Mouse (Mus musculus) liver, postnatal 0 days (tissue): Measurements from ENCODE around the gene Cryaa. TPM values are rescaled to one million over a fixed set of nuclear protein-coding genes. Genes with fewer than 3 reads are reported as not detected.

Source experiments
- ATAC-seq: fragments of 200-750 bp; cut with Nextera tagmentation; 2 replicates; pipeline ENCODE4 v1.8.0; 2017; ENCODE audit warnings: mild to moderate bottlenecking, moderate library complexity
- DNase-seq: peaks from one replicate; pipeline ENCODE4 v3.0.0-alpha.2; 2016
- H3K27ac ChIP-seq: fragments of 300-500 bp; sonication (generic); 2 replicates; pipeline ENCODE4 v1.5.1; 2014; ENCODE audit warnings: antibody characterized with exemption, moderate library complexity, mild to moderate bottlenecking, low read depth
- H3K27me3 ChIP-seq: fragments of 300-500 bp; sonication (generic); 2 replicates; pipeline ENCODE4 v1.6.1; 2014; ENCODE audit warnings: low read length, control low read depth, mixed read lengths; ENCODE audit not compliant: insufficient read depth
- H3K36me3 ChIP-seq: fragments of 300-500 bp; sonication (generic); replicated peaks from 2 replicates; pipeline ENCODE4 v1.6.1; 2014; ENCODE audit warnings: mild to moderate bottlenecking, control low read depth, low read length, moderate library complexity, mixed read lengths; ENCODE audit not compliant: insufficient read depth
- H3K4me1 ChIP-seq: fragments of 300-500 bp; sonication (generic); 2 replicates; pipeline ENCODE4 v1.6.1; 2014; ENCODE audit warnings: antibody characterized with exemption, mild to moderate bottlenecking, control low read depth; ENCODE audit not compliant: insufficient read depth
- H3K4me2 ChIP-seq: fragments of 300-500 bp; sonication (generic); 2 replicates; pipeline ENCODE4 v1.6.1; 2014; ENCODE audit warnings: low read depth, mild to moderate bottlenecking, low read length, moderate library complexity, mixed read lengths
- H3K4me3 ChIP-seq: fragments of 300-500 bp; sonication (generic); 2 replicates; pipeline ENCODE4 v1.5.1; 2014; ENCODE audit warnings: low read depth, low read length
- H3K9ac ChIP-seq: fragments of 300-500 bp; sonication (generic); replicated peaks from 2 replicates; pipeline ENCODE4 v1.6.1; 2014; ENCODE audit warnings: mild to moderate bottlenecking, moderate library complexity
- H3K9me3 ChIP-seq: fragments of 300-500 bp; sonication (generic); 2 replicates; pipeline ENCODE4 v1.6.1; 2016; ENCODE audit warnings: mild to moderate bottlenecking, control low read depth, low read length, mixed read lengths
- CTCF ChIP-seq: sonication (generic); IDR thresholded peaks from 2 replicates; pipeline ENCODE4 v1.5.1; 2016; ENCODE audit warnings: antibody characterized with exemption, low read depth
- EP300 ChIP-seq: IDR thresholded peaks from 2 replicates; pipeline ENCODE4 v1.6.1; 2016; ENCODE audit warnings: antibody characterized with exemption, low read depth, mild to moderate bottlenecking
- WGBS: fragments of 180-500 bp; shearing (Covaris S2); extraction: QIAGEN DNeasy Blood & Tissue Kit; methylation state at CpG from one replicate; pipeline ENCODE4 v1.1.7; 2014; ENCODE audit not compliant: insufficient replicate concordance; 5-methylcytosine and 5-hydroxymethylcytosine counted together
- polyA plus RNA-seq: library from polyadenylated mRNA; unstranded; fragments of >200 nt; fragmentation: Nextera tagmentation; extraction: Ambion mirVana; gene quantifications from 2 replicates; pipeline ENCODE4 v1.2.1, GENCODE M21; 2015

Gene Cryaa
- polyA plus RNA-seq, 1 experiment from 2014 or later = not detected

DNA sequence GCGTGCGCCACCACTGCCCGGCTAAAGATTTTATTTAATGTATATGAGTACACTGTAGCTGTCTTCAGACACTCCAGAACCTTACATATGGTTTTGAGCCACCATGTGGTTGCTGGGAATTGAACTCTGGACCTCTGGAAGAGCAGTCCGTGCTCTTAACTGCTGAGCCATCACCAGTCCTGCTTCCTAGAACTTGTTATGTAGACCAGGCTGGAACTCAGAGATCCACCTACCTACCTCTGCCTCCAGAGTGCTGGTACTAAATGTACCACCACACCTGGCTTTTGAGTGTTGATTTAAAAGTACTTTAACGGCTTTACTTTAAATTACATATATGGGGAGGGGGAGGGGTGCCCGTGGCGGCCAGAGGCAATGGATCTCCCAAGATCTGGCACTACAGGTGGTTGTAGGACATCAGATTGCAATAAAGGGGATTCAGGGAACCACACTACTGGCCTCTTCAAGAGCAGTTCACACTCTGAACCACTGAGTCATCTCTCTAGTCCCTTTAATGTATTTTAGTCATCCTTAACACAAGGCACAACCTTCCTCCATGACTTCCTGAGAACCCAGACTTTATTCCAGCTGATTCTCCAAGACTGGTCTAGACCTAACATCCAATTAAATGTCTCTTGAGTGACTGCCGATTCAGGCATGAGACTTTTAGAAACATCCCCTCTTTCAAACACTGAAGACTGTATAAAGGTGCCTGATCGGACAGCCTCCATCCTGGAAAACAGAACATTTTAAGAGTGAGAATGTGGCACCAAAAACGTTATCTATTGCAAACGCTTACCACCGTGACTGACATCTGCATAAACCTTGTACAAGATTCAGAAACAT is 20.2 kb upstream of the Cryaa start:
- peak overlapping the region; percentile 80 for H3K27ac ChIP-seq
- H3K4me2 ChIP-seq = peak overlapping the region; percentile 74
- H3K4me3 ChIP-seq = peak overlapping the region; percentile 85
- ATAC-seq (no peak), DNase-seq (no peak)
- no peaks in the 10 kb centered on the region for H3K9me3 ChIP-seq
- H3K27me3 ChIP-seq = no peaks in the 10 kb centered on the region
- WGBS = 37% methylated on average over 12 of the region's 12 CpGs
- peak overlapping the region; percentile 95 for H3K9ac ChIP-seq
- TF ChIP-seq CTCF = no peak
- no peak for TF ChIP-seq EP300
- peaks cover 32% of the 10 kb centered on the region for H3K36me3 ChIP-seq
- peaks cover 21% of the 10 kb centered on the region for H3K4me1 ChIP-seq

DNA sequence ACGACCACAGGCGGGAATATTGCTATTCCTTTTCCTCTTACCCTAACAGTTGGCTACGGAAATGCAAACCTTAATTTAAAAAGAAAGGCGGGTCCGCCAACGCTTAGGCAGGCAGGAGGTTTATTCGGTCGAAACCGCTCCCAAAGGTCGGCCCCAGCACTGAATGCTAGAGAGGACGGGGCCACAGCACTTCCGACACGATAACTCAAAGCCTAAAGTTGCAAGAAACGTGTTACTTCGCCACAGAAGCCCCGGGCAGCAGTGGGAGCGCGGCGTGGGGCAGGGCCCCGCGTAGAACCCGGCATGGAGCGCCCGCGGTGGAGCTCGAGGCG is 19.5 kb upstream of the Cryaa start:
- peaks cover 21% of the 10 kb centered on the region for H3K4me1 ChIP-seq
- DNase-seq (no peak), ATAC-seq (peak; percentile 12)
- peak overlapping the region; percentile 80 for H3K27ac ChIP-seq
- H3K27me3 ChIP-seq = no peaks in the 10 kb centered on the region
- H3K4me2 ChIP-seq = peak overlapping the region; percentile 74
- peak overlapping the region; percentile 95 for H3K9ac ChIP-seq
- H3K36me3 ChIP-seq = peaks cover 25% of the 10 kb centered on the region
- H3K9me3 ChIP-seq = no peaks in the 10 kb centered on the region
- peak overlapping the region; percentile 85 for H3K4me3 ChIP-seq
- no peak for TF ChIP-seq CTCF
- no peak for TF ChIP-seq EP300
- under 1% methylated on average over 27 of the region's 27 CpGs for WGBS

DNA sequence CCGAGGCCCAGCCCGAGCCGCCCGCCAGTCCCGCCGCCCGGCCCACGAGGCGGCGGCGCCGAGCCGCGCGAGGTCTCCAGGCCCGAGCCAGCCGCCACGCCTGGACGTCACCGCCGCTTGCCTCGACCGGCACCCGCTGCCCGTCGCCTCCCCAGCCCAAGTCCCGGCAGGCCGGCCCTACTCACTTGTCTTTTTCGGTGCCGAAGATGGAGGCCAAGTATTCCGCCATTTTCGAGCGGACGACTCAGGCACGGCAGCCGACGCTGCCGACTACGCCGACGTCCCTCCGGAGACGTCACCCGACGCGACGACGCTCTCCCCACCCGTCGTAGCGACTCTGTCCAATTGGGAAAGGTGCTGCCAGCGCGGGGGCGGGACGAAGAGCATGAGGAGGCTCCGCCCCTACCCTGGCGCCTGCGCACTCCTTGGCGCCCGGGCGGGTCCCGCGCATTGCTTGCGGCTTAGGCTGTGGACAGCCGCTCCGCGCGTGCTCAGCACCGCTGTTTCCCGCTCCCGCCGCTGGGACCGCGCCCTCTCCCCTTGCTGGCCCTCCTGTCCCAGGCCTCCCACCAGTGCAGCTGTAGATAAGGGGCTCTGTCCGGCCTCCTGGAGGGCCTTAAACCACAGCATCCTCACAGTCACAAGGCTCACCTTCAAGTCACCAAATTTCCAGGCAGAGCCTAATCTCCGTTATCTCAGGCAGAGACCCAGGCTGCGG is 19.0 kb upstream of the Cryaa start, which contains the start of gene U2af1:
U2af1 (minus strand) TSS at position 425 of the 718 bp plus-strand sequence.
- WGBS = under 1% methylated on average over 74 of the region's 77 CpGs

DNA sequence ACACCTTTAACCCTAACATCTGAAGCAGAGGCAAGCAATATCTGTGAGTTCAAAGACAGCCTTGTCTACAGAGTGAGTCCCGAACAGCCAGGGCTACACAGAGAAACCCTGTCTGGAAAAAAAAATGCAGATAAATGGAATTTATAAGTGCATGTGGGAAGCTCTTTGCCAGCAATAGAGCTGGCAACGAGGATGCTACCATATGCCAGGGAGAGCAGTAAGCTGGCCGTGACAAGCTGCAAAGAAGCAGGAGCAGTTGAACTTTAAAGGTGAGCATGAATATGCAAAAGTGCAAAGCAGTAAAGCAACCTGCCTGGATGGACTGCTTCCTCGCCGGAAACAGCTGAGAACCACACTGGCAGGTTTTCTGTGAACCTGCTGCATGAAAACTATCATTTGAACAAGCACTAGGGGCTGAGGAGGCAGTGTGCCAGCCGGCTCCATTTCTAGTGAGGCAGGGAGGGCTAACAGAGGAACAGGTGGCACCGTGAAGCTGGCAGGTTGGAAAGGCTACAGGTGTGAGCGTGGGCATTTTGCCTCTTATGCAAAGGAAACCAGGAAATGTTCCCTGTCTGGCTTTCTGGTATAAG is 16.9 kb upstream of the Cryaa start:
- H3K9ac ChIP-seq = no peak overlapping the region

More for the DNA sequence above, 19.0 kb upstream of the Cryaa start, which contains the start of gene U2af1:
- peak within 1 kb of the TSS; percentile 95 for H3K9ac ChIP-seq
- peak within 1 kb of the TSS; percentile 85 for H3K4me3 ChIP-seq
- TF ChIP-seq EP300 (no peak), CTCF (no peak)
- peaks cover 20% of the 10 kb centered on the region for H3K4me1 ChIP-seq
- ATAC-seq (peak; percentile 98), DNase-seq (peak; percentile 98)
- H3K9me3 ChIP-seq = no peaks in the 10 kb centered on the region
- H3K27ac ChIP-seq = peak within 1 kb of the TSS; percentile 80
- no peaks in the 10 kb centered on the region for H3K27me3 ChIP-seq
- H3K4me2 ChIP-seq = peak within 1 kb of the TSS; percentile 81
- peaks cover 19% of the 10 kb centered on the region for H3K36me3 ChIP-seq

DNA sequence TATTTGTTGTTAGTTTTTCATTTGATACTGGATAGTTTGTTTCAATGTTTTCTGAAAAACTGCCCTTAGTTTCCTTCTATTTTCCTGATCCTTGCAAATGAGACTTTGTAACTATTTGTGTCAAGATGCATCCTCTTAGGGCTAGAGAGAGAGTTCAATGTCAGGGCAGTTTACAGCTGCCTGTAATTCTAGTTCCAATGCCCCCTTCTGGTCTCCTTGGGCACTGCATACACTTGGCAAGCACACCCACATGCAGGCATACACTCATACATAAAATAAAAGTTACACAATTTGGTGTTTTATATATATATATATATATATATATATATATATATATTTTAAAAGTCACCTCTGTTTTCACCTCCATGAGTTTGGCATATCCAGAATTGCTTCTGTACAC is 14.8 kb upstream of the Cryaa start:
- no peaks in the 10 kb centered on the region for H3K27me3 ChIP-seq
- H3K4me2 ChIP-seq = no peak overlapping the region
- ATAC-seq (no peak), DNase-seq (no peak)
- no peaks in the 10 kb centered on the region for H3K9me3 ChIP-seq
- H3K4me3 ChIP-seq = no peak overlapping the region
- H3K9ac ChIP-seq = no peak overlapping the region
- H3K36me3 ChIP-seq = no peaks in the 10 kb centered on the region
- TF ChIP-seq EP300 (no peak), CTCF (peak; percentile 36)
- H3K4me1 ChIP-seq = peaks cover 8% of the 10 kb centered on the region
- no peak overlapping the region for H3K27ac ChIP-seq

More for the DNA sequence above, 16.9 kb upstream of the Cryaa start:
- Histone ChIP-seq H3K9me3 (no peaks in the 10 kb centered on the region), H3K27me3 (no peaks in the 10 kb centered on the region), H3K4me3 (no peak overlapping the region), H3K27ac (no peak overlapping the region), H3K4me2 (no peak overlapping the region), H3K4me1 (peaks cover 16% of the 10 kb centered on the region), H3K36me3 (peaks cover 4% of the 10 kb centered on the region; the same call in 1 of the 2 replicates)
- DNase-seq (no peak), ATAC-seq (no peak)
- WGBS = 76% methylated on average over 8 of the region's 8 CpGs
- TF ChIP-seq EP300 (no peak), CTCF (no peak)

DNA sequence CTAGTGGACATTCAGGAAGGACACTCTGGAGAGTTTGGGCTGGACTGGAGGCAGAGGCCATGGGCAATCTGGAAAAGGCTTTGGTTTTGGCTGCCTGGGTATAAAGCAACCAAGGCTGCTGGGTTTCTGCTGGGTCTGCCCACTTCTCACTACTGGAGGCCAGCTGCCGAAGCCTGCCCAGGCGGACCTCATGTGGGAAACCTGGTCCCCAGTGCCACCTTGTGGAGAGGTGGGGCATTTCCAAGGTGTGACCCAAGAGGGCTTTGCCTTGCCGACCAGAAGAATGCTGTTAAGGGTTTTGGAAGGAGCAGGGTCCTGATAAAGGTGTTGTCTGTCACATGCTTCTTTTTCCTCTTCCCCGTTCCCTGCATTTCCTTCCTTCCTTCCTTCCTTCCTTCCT is 12.8 kb upstream of the Cryaa start:
- TF ChIP-seq CTCF (peak; percentile 96), EP300 (no peak)
- Histone ChIP-seq H3K27me3 (no peaks in the 10 kb centered on the region), H3K4me2 (no peak overlapping the region), H3K4me3 (no peak overlapping the region), H3K27ac (no peak overlapping the region), H3K36me3 (no peaks in the 10 kb centered on the region), H3K4me1 (0 out of 2 replicates have a peak, but pooled peaks cover 3% of the 10 kb centered on the region), H3K9ac (no peak overlapping the region), H3K9me3 (no peaks in the 10 kb centered on the region)
- 6% methylated on average over 4 of the region's 4 CpGs for WGBS
- peak; percentile 87 for ATAC-seq
- DNase-seq = peak; percentile 88
